Mouse (Mus musculus): ENCODE results near the gene Cfap61. TPM values are rescaled to one million over a fixed set of nuclear protein-coding genes. Genes with fewer than 3 reads are reported as not detected.

The Cfap61 gene
- polyA plus RNA-seq, 1 experiment = not detected

DNA sequence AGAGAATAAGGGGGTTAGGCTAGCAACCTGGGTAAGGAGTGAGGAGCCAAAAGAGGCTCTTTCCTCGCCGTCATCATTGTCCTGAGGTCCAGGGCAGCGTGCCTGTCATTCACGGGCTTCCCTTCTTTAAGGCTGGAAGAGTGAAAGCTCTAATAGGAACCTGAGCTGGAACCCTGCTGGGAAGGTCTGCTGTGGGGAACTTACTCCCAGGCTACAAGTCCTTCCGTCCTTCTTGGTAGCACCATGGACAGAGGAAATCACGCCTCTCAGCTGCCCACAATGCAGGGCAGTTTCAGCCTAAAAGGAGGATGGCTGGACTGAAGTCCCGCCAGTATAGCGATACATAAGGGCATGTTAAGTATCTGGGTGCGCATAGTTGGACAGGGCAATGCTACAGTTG is 291.9 kb downstream of the Cfap61 start:
- no peak for TF ChIP-seq GATA1 (IDR thresholded peaks at IDR 0.05; ENCODE audit: low read length)

DNA sequence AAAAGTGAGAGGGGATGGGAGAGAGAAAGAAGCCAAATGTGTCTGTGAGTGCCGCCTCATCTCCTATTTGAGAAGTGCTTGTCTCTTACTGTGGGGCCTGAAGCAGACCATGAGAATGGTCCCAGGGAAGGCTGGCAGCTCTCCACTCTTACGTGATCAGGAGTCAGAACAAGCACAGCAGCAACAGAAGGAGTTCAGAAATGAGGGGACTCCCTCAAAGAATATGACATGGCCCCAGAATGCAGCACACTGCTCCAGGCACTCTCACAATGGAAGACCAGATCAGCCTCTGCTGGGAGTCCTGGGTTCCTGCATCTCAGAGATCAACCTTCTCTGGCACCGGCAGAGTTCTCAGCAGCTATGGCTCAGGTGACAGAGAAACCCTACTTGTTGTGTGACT is 293.1 kb downstream of the Cfap61 start:
- TF ChIP-seq GATA1 (IDR thresholded peaks at IDR 0.05; ENCODE audit: low read length) = no peak

DNA sequence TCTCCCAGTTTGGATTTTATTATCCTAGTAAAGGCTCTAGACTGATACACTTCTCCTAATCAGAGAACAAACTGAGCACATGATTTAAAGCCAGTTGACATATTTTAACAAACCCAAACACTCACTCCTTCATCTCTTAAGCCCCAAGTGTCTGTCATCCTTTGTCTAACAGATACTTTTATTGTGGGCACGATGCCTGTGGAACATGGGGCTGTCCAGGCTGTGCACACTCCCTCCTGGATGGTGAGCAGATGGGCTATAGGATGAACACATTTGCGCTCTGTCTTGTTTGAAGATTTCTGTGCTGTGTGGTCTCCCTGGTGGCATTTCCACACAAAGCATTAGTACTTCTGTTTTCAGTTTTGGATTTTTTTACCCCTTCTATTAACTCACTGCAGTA is 293.9 kb downstream of the Cfap61 start:
- TF ChIP-seq GATA1 (IDR thresholded peaks at IDR 0.05; ENCODE audit: low read length) = no peak

DNA sequence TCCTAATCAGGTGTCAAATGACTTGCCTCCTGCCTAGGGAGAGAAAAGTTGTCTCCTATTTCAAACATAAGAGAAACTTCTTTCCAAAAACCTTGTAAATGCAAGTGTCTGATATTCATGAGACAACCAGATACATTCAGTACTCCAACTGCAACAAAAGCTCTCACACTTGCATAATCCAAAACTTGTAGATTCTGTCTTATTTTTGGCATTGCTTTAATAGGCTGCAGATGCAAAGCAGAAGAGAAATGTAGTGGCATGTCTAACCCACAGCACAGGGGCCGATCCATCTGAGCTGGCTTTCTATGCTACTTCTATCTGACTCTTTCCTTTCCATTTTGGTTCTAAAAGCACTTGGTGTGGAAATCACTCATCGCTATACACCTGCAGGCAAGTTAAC is 296.9 kb downstream of the Cfap61 start:
- TF ChIP-seq GATA1 (IDR thresholded peaks at IDR 0.05; ENCODE audit: low read length) = no peak

DNA sequence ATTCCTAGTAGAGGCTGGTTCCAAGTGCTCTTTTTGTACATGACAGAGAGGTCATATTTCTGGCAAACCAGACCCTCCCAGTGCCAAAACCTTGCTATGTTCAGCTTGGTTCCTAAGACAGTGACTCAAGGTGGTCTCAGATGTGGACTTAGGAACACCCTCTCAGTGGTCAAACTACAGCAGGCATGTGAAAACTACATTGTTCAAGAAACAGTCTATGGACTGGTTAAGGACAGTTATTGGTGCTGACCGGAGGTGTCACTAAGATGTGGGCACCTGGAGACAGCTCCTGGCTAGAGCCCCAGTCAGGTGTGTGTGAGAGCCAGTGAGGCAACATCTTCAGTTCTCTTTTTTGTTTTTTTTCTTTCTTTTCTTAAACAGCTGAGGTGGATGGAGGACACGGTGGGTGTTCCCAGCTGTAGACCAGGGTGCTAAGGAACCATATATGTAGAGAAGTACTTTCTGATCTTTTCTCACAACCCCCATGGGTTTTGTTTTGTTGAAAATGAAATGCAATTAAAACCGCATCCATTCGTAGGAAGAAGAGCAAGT is 304.7 kb downstream of the Cfap61 start:
- TF ChIP-seq GATA1 (IDR thresholded peaks at IDR 0.05; ENCODE audit: low read length) = no peak

DNA sequence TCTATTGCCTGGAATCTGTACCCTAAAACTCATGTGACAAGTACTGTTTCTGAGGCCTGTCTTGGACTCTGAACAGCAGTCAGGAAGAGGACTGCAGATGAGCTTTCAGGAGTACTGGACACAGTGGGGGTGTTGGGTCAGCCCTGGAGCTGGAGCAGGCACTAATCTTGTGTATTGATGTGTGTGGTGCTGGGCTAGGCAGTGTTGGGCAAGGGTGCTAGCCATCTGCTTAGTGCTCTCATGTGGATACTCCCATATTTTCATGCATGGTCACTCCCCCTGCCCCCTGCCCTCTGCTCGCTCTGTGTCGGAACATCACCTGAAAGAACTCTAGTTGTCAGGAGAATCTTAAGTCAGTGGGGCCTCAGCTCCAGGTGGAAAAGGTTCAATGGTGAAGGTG is 309.5 kb downstream of the Cfap61 start:
- TF ChIP-seq GATA1 (IDR thresholded peaks at IDR 0.05; ENCODE audit: low read length) = no peak

DNA sequence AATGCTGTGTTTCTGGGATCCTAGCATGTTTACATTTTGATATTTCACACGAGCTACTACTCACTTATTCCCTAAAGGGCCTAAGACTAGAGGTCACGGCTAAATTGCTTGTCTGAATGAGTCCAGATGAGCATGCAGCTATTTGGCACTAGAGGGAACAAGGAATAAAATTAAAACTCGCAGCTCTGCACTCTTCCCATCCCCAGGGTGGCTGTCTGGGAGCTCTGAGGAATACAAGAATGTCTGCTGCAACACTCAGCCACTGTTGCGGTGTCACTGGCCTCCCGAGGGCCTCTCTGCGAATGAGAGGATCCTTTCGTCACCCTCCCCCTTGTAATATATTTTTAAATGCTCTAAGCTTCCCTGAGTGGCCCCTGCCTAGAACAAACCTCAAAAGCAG is 310.8 kb downstream of the Cfap61 start:
- no peak for TF ChIP-seq GATA1 (IDR thresholded peaks at IDR 0.05; ENCODE audit: low read length)

DNA sequence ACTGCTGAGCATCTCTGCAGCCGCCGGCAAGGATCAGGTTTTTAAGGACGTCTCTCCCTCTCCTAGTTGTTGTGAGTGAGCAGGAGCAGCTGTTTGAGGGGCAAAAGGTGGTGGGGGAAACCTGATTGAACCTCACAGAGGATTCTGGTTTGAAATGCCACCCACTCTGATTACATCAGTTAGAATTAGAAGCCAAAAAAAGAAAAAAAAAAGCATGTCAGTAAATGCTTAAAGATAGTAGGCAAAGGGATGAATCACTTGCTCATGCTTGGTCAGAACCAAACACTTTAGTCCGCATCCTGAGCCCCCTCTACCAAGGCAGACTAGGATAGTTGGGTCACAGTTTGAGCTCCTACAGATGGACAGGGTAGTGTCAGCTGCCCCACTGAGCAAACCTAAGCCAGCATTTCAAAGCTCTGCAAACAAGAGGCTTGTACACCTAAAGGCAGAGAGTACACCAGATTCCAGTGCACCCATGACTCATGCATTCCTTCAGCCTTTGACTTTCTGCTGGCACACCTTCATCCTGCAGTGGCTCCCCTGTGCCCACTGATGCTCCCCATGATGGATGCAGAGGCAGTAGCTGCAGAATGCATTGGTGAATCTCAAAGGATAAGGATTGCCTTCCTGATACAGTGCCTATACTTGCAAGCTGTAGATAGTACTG is 312.0 kb downstream of the Cfap61 start:
- no peak for TF ChIP-seq GATA1 (IDR thresholded peaks at IDR 0.05; ENCODE audit: low read length)

DNA sequence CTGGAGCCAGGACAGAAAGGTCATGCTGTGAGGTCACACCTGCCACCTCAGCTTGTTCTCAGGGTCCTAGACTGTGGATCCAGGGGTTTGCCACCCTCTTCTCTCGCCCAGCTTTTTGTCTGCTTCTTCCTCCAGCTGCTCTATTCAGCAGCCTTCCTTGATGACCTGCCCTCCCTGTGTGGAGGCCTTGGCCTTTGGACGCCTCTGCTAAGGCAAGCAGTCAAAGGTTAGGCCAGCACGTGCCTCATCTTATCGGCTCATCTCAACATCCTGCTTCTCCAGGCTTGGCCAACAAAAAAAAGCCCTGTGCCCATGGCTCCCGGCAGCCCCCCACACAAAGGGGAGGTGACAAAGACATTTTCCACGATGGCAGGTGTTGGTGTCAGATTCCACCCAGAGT is 313.0 kb downstream of the Cfap61 start:
- no peak for TF ChIP-seq GATA1 (IDR thresholded peaks at IDR 0.05; ENCODE audit: low read length)

DNA sequence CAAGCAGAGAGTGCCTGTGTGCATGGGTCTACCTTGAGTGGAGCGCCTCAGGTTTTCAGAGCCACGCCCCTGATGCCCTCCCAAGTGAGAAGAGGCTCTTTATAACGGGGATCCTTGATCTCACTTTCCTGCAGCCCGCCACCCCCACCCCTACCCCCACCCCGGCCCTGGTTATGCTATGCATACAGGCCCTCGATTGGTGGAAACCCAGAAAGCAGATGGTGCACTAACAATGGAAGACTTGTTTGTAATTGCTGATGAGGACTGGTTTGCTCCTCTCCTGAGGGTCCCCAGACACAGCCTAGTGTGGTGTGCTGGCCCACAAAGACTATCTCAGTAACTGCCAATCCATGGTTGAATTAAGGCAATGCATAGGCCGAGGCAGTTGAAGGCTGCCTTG is 314.4 kb downstream of the Cfap61 start:
- TF ChIP-seq GATA1 (IDR thresholded peaks at IDR 0.05; ENCODE audit: low read length) = no peak

DNA sequence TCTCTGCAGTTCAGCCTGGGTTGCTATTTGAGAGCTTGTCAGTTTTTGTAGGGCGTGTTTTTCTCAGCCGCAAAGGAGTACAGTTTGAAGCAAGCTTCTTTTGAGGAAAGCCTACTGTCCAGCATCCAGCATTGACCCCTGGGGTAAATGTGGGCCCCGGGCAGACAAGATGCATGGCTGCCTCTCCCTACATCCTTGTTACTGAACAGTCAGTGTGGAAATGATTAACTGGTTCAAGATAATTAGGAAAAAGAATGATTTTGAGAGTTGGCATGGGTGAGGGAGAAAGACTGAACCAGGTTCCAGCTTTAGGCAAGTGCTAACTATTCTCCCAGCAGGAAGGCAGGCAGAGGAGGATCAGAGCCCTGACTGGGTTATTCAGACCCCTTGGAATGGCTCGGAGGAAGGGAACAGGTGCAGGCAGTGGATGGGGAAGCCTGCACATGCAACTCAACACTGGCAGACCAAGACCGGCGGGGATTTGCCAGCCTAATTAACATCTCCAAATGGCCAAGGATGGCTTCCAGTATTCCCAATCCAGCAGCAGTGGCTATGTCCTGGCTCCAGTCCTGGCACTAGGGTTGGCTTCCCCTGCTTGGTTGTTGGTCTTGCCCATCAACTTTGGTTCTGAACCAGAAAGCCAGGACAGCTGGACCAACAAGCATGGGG is 315.8 kb downstream of the Cfap61 start:
- TF ChIP-seq GATA1 (IDR thresholded peaks at IDR 0.05; ENCODE audit: low read length) = no peak

DNA sequence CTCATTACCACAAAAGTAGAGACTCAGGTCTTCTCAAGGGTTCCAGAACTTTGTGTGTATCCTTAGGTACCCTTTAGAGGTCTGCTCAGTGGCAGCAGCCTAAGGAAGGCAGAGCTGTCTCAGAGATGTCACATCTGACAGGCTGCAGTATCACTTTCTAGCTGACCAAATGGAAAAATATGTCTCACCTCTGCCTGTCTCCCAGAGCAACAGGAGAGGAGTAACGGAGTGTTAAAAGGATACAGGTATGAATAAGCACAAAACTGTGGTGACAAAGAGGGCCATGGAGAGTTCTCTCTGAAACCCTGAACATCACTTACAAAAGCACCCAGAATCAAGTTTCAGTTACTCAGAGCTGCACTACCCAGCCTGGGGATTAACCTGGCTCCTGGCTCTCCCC is 319.8 kb downstream of the Cfap61 start:
- no peak for TF ChIP-seq GATA1 (IDR thresholded peaks at IDR 0.05; ENCODE audit: low read length)

DNA sequence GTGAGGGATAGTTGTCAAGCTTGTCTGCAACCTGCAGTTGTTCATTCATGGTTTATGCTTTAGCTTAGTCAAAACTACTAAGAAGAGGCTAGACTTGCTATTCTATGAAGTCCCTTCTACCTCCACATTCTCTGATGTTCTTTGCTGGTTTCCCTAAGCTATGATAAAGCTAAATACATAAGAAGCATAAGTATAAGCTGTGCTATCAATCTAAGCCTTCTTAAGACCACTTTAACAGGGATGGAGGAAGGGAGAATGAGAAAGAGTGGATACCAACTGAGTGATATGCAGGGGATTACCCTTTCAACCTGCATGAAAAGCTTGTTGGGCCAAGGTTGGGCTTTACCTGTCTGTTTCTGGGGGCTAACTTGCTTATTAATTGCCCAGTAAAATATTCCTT is 321.1 kb downstream of the Cfap61 start:
- TF ChIP-seq GATA1 (IDR thresholded peaks at IDR 0.05; ENCODE audit: low read length) = no peak

DNA sequence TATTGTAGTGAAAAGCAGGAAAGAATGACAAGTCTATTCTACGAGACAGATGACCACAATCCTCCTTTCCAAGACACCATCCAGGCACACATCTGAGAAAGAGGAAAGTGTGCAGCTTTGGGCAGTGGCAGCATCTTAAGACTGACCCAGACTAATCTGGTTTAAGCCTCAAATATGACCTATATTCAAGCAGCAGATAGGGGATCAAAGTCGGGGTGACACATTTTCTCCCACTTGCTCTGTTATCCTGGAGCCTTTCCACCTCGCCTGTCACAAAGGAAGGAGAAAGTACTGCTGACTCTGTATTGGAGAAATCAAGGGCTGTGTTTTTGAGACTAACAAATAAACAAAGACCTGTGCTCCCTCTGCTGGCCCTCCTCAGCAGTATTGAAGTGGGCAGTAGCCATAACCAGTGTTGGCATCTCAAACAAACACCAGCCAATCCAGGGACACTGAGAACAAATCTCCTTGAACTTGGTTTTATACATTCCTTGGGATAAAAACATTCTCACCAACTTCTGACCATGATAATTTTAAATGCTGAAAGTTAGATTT is 321.8 kb downstream of the Cfap61 start:
- TF ChIP-seq GATA1 (IDR thresholded peaks at IDR 0.05; ENCODE audit: low read length) = no peak

DNA sequence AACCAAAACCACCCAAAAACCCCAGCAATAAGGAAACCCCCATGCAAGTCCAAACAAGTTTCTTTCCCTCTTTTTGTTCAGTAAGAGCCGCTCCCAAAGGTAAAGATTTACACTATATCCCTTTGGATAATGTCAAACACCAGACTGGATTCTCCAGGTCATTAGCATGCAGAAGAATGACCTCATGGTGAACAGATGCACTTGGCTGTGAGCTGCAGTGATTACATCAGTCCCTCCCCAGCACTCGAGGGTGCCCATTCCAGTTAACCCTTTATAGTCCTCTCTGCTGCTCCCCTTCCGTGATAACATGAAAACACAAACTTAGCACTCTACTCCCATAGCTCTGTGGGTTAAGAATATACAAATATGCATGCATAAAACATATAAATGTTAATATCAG is 322.5 kb downstream of the Cfap61 start:
- no peak for TF ChIP-seq GATA1 (IDR thresholded peaks at IDR 0.05; ENCODE audit: low read length)

DNA sequence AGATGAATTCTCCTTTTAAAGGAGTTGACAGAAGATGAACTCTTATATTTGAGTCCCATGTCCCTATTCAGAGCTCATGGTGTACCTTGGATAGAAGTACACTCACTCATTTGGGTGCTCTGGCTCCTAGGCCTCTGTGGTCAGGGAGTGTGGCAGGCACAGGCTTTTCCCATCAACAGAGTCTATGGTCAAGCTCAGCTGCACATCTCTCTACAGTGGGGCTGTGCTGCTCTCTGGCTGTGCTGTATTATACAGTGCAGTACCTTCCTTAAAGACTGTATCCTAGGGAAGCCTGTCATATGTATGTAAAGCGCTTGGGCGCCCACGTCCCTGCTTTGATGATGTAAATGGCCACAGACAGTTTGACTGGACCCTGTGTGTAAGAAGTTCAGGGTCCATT is 323.0 kb downstream of the Cfap61 start:
- no peak for TF ChIP-seq GATA1 (IDR thresholded peaks at IDR 0.05; ENCODE audit: low read length)
